Mouse (Mus musculus): ENCODE measurements around the gene Tex29. TPM values are rescaled to one million over a fixed set of nuclear protein-coding genes. Genes with fewer than 3 reads are reported as not detected.

Gene Tex29
- polyA plus RNA-seq, 1 experiment from 2014 or later: not detected

DNA sequence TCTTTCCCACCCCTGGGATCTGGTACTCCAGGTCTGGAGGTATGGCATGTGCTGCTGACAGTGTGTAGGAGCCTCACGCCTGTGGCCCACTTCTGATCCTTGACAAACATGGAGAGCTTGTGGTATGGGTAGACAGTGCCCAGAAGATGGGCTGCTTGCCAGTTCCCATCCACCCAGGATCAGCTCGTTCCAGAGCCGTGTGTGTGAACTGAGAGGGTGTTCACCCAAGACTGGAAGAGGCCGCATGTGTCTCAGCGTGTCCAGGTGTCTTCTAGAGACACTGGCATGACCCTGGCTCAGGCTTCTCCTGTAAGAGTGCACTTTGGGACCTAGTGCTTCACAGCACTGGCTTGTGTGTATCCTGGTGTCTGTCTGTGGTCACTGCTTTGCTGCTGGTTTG is 29.8 kb upstream of the Tex29 start:
- Histone ChIP-seq H3K36me3 (peaks cover 87% of the 10 kb centered on the region), H3K4me3 (no peak overlapping the region), H3K9ac (no peak overlapping the region), H3K27me3 (no peaks in the 10 kb centered on the region), H3K4me1 (no peaks in the 10 kb centered on the region), H3K9me3 (no peaks in the 10 kb centered on the region), H3K27ac (no peak overlapping the region), H3K4me2 (no peak overlapping the region)
- WGBS: 88% methylated on average over 5 of the region's 5 CpGs
- ATAC-seq (ENCODE audit: borderline replicate concordance, extremely low read depth, low FRiP score, low TSS enrichment): no peak

DNA sequence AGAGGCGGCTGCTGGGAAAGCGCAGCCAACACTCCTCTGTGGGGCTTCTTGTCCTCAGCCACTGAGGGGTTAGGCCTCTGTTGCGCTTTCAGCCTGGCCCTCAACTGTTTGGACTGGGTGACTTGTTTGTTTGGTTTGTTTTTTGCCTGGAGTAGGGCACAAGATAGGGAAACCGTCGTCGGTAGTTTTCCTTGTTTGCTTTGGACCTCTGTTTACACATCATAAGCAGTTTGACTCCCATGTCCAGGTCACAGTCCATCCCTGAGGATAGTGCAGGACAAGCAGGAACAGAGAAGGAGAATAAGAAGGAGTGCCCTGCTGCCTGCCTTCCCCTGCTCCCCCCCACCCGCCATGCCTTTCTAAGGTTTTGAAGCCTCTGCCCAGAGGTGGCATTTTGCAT is 26.5 kb upstream of the Tex29 start:
- ATAC-seq (ENCODE audit: borderline replicate concordance, extremely low read depth, low FRiP score, low TSS enrichment): no peak
- 63% methylated on average over 7 of the region's 7 CpGs for WGBS
- H3K27me3 ChIP-seq: no peaks in the 10 kb centered on the region
- H3K27ac ChIP-seq: no peak overlapping the region
- H3K36me3 ChIP-seq: peaks cover 89% of the 10 kb centered on the region
- H3K4me1 ChIP-seq: no peaks in the 10 kb centered on the region
- no peak overlapping the region for H3K4me2 ChIP-seq
- no peaks in the 10 kb centered on the region for H3K9me3 ChIP-seq
- H3K9ac ChIP-seq: no peak overlapping the region
- no peak overlapping the region for H3K4me3 ChIP-seq

DNA sequence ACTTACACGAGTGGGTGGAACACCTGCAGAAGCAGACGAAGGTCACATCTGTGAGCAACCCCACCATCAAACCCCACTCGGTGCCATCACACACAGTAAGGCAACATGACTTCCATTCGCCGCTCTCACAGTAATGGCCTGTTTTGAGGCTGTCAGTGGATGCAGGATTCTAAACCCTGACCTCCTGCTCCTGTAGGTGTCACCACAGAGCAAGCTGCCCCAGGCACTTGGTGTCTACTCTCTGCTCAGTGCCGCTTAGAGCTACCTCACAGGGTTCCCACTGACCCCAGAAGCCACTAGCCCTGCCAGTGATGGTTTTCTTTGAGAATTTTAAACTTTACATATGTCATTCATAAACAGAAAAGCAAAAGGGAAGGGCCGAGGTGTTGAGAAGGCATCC is 25.1 kb upstream of the Tex29 start:
- H3K9ac ChIP-seq: no peak overlapping the region
- H3K4me1 ChIP-seq: no peaks in the 10 kb centered on the region
- no peak overlapping the region for H3K4me2 ChIP-seq
- 77% methylated on average over 7 of the region's 7 CpGs for WGBS
- H3K9me3 ChIP-seq: no peaks in the 10 kb centered on the region
- H3K36me3 ChIP-seq: peaks cover 89% of the 10 kb centered on the region
- H3K27me3 ChIP-seq: no peaks in the 10 kb centered on the region
- H3K4me3 ChIP-seq: no peak overlapping the region
- H3K27ac ChIP-seq: no peak overlapping the region
- no peak for ATAC-seq (ENCODE audit: borderline replicate concordance, extremely low read depth, low FRiP score, low TSS enrichment)

DNA sequence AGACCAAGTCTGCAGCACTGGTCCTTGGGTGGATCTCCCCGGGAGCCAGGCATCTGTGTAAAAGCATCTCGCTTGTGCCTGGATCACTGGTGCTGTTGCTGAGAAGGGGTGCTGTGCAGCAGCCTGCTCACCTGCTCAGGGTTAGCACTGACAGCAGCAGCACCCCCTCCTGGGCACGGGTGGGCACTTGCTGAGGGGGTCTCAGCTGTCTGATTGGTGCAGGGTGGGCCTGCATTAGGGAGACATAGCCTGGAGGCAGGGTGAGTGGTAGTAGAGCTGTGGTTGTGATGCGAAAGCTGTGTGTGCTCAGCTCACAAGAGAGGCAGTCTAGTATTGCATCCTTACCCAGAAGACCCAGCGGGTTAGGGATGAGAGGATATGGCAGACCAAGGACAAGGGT is 20.1 kb upstream of the Tex29 start:
- Histone ChIP-seq H3K9ac (no peak overlapping the region), H3K4me1 (no peaks in the 10 kb centered on the region), H3K4me3 (no peak overlapping the region), H3K27ac (no peak overlapping the region), H3K36me3 (peaks cover 88% of the 10 kb centered on the region), H3K4me2 (no peak overlapping the region), H3K27me3 (no peaks in the 10 kb centered on the region), H3K9me3 (no peaks in the 10 kb centered on the region)
- 88% methylated on average over 5 of the region's 5 CpGs for WGBS
- no peak for ATAC-seq (ENCODE audit: borderline replicate concordance, extremely low read depth, low FRiP score, low TSS enrichment)

DNA sequence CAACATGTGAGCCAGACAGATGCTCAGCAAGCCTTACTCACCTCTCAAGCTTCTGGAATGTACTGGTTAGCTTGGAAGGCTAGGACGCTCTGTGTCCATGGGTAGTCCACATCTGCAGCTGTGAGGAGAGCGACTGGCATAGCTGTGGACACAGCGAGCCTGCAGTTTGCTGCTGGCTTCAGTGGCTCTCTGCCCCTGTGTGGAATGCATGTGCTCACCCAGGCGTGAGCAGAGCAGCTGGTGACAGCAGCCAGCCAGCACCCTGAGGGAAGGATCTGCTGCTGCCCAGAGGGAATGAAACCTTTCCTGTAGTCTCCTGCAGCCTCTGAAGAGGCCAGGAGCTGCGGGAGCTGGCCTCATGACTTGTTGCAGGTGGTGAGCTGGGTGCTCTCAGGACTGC is 19.7 kb upstream of the Tex29 start:
- ATAC-seq (ENCODE audit: borderline replicate concordance, extremely low read depth, low FRiP score, low TSS enrichment): no peak
- H3K27me3 ChIP-seq: no peaks in the 10 kb centered on the region
- H3K4me1 ChIP-seq: no peaks in the 10 kb centered on the region
- H3K4me3 ChIP-seq: no peak overlapping the region
- H3K9me3 ChIP-seq: no peaks in the 10 kb centered on the region
- 79% methylated on average over 5 of the region's 5 CpGs for WGBS
- no peak overlapping the region for H3K27ac ChIP-seq
- no peak overlapping the region for H3K4me2 ChIP-seq
- peaks cover 88% of the 10 kb centered on the region for H3K36me3 ChIP-seq
- no peak overlapping the region for H3K9ac ChIP-seq

DNA sequence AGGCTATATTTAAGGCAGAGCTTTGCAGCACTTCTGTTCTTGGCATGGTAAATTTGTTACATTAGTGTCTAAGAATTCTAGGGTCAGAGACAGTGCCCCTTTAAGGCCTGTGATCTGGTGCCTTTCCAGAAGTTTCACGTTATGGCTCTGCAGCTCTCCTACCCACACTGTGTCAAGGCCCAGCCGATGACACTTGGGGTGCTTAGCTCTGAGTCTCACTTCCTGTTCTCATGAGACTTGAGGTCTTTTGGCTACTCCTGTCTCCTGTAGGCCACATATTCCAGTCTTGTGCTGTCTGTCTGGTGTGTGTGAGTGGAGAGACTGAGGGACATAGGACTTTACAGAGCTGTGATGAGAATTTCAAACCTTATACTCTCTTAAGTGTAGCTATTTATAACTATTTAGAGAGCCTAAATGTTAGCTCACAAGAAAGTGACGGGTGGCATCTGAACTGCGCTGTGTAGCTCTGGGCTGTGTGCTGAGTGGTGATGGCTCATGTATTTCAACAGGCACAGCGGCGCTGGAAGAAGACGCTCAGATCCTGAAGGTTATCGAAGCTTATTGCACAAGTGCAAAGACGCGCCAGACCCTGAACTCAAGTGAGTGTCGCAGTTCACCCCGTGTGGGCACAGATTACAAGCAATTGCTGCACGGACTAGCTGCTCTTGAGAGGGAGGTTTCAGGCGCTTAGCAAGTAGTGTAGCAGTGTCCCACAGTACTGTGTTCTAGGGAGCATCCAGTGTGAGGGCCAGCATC is 18.6 kb upstream of the Tex29 start:
- Histone ChIP-seq H3K4me2 (no peak overlapping the region), H3K27ac (no peak overlapping the region), H3K27me3 (no peaks in the 10 kb centered on the region), H3K9ac (no peak overlapping the region), H3K4me1 (no peaks in the 10 kb centered on the region), H3K36me3 (peaks cover 85% of the 10 kb centered on the region), H3K4me3 (no peak overlapping the region), H3K9me3 (no peaks in the 10 kb centered on the region)
- ATAC-seq (ENCODE audit: borderline replicate concordance, extremely low read depth, low FRiP score, low TSS enrichment): no peak
- 86% methylated on average over 14 of the region's 14 CpGs for WGBS

DNA sequence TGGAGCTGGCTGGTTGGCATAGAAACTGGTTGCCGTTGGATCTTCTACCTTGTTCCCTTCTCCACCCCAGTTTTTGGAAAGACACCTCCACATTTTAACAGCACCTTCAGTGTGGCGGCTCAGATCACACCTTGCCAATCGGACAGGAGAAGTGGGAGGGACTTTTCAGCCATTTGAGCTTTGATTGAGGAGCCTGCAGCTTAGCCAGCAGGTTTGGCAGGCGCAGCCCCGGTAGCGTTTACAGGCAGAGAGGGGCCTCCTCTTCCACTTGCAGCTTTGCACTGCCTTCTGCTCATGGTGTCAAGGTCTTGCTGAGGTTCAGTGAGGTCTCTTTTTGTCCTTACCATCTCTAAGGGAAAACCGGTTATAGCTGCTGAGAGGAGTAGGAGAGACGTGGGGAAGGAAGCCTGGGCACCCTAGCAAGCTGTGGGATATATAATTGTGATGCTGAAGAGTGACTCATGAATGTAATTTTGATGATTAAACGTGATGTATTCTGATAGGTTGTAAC is 17.7 kb upstream of the Tex29 start:
- no peaks in the 10 kb centered on the region for H3K27me3 ChIP-seq
- peaks cover 80% of the 10 kb centered on the region for H3K36me3 ChIP-seq
- H3K4me2 ChIP-seq: no peak overlapping the region
- no peak for ATAC-seq (ENCODE audit: borderline replicate concordance, extremely low read depth, low FRiP score, low TSS enrichment)
- H3K4me3 ChIP-seq: no peak overlapping the region
- WGBS: 58% methylated on average over 9 of the region's 9 CpGs
- no peak overlapping the region for H3K9ac ChIP-seq
- no peaks in the 10 kb centered on the region for H3K4me1 ChIP-seq
- H3K27ac ChIP-seq: no peak overlapping the region
- no peaks in the 10 kb centered on the region for H3K9me3 ChIP-seq

DNA sequence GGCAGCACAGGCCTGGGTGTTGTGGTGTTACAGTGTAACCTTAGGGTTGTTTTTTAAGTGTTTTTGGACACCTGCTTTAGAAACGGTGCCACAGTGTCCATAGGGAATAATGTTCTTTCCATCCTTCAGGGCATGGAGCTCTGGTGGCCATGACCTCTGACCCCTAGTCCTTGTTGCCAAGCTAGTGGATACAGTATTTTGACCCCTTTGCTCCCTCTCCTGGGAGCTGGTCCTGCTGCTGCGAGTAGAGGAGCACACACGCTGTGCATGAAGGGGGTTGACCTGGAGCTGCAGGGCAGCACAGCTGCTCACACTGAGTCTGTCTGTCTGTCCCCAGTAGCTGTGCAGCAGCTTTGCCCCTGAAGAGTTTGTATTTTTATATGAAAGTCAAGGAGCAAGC is 14.5 kb upstream of the Tex29 start:
- Histone ChIP-seq H3K27ac (no peak overlapping the region), H3K9me3 (no peaks in the 10 kb centered on the region), H3K4me3 (no peak overlapping the region), H3K9ac (no peak overlapping the region), H3K4me1 (no peaks in the 10 kb centered on the region), H3K36me3 (peaks cover 63% of the 10 kb centered on the region), H3K27me3 (no peaks in the 10 kb centered on the region), H3K4me2 (no peak overlapping the region)
- WGBS: 74% methylated on average over 3 of the region's 3 CpGs
- ATAC-seq (ENCODE audit: borderline replicate concordance, extremely low read depth, low FRiP score, low TSS enrichment): no peak

DNA sequence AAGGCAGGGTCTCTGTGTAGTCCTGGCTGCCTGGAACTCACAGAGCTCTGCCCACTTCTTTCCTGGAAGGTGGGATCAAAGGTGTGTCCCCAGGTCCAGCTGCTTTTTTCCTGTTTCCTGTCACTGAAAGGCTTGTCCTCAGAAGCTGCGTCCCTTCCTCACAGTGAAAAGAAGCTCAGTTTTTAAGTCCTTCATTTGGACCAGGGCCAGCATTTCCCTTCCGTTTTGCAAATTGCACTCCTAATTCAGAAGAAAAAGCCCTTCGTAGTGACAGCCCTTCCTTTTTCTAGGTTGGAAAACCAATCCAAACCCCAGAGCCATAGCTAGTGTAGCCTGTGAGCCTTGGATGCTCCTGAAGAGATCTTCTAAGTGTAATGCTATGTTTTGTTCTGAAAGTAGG is 13.0 kb upstream of the Tex29 start:
- H3K4me3 ChIP-seq: no peak overlapping the region
- H3K9ac ChIP-seq: no peak overlapping the region
- no peaks in the 10 kb centered on the region for H3K27me3 ChIP-seq
- H3K36me3 ChIP-seq: peaks cover 56% of the 10 kb centered on the region
- ATAC-seq (ENCODE audit: borderline replicate concordance, extremely low read depth, low FRiP score, low TSS enrichment): no peak
- 59% methylated on average over 3 of the region's 3 CpGs for WGBS
- H3K27ac ChIP-seq: no peak overlapping the region
- no peaks in the 10 kb centered on the region for H3K4me1 ChIP-seq
- H3K4me2 ChIP-seq: no peak overlapping the region
- no peaks in the 10 kb centered on the region for H3K9me3 ChIP-seq

DNA sequence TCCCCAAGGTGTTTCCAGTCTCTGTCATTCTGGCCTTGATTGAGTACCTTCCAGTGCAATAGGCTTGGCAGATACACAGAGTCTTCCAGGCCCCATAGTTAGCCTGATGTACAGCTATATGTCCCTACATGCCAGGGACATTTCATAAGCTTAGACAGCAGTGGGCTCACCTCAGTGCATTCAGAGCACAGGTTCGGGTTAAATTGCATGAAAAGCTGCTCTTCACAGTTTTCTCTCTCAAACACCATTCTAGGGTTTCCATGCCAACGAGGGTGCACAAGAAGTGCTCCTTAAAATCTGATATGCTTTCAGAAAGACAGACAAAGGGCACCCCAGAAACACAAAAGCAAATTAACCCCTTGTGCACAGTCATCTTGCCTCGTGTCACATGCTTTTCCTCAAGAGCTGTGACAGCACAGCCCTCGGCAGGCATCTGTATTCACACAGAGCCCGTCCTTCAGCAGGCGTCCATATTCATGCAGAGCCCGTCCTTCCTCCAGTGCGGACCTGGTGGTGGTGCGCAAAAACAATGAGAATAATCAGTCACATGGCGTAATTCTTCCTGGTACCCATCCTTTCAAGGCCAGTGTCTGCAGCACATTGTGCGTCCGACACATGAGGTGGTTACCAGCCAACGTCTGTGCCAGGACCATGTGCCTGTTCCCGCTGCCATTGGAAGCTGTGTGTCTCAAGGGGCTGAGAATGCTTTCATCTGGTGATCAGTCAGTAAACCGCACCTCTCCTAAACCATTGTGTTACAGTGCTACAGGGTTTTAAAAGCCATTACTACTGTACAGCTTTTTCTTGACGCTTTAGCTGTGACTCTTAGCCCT is 9.8 kb upstream of the Tex29 start:
- Histone ChIP-seq H3K27ac (no peak overlapping the region), H3K9me3 (no peaks in the 10 kb centered on the region), H3K4me2 (no peak overlapping the region), H3K4me1 (no peaks in the 10 kb centered on the region), H3K4me3 (no peak overlapping the region), H3K27me3 (no peaks in the 10 kb centered on the region), H3K36me3 (peaks cover 51% of the 10 kb centered on the region), H3K9ac (no peak overlapping the region)
- 74% methylated on average over 16 of the region's 16 CpGs for WGBS
- ATAC-seq (ENCODE audit: borderline replicate concordance, extremely low read depth, low FRiP score, low TSS enrichment): no peak

DNA sequence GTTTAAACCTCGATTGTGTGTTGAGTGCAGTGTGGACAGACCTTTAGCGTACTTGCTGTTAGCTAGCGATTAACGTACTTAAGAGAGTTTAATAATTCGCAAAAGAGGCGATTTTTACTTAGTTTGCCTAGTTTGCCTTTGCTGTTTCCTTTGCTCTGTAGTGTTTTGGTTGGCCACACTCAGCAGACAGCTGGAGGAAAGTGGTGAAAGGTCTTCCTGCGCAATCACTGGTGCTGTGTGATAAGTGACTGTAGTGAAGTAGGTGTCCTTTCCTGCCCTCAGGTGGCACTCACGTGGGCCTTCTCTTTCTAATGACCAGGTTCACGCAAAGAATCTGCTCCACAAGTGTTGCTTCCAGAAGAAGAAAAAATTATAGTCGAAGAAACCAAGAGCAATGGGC is 9.1 kb upstream of the Tex29 start:
- Histone ChIP-seq H3K4me1 (no peaks in the 10 kb centered on the region), H3K27me3 (no peaks in the 10 kb centered on the region), H3K27ac (peak overlapping the region; percentile 27; the same call in 1 of the 2 replicates), H3K9ac (no peak overlapping the region), H3K36me3 (peaks cover 45% of the 10 kb centered on the region), H3K9me3 (no peaks in the 10 kb centered on the region), H3K4me3 (no peak overlapping the region), H3K4me2 (no peak overlapping the region)
- ATAC-seq (ENCODE audit: borderline replicate concordance, extremely low read depth, low FRiP score, low TSS enrichment): no peak
- WGBS: 69% methylated on average over 10 of the region's 10 CpGs

DNA sequence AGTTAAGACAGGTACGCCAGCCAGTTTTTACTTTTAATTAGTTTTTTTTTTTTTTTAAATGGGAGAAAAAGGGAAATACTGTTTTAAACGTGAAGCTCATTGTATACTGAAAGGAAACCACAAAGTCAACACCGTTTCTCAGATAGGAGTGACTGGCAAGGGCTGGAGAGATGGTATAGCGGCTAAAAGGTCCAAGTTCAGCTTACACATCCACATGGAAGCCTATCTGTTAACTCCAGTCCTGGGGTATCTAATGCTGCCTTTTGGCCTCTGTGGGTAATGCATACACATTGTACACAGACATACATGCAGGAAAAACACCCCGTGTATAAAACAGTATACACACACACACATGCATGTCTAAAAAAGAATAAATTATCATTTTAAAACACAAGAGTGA is 8.3 kb upstream of the Tex29 start:
- Histone ChIP-seq H3K27me3 (no peaks in the 10 kb centered on the region), H3K4me1 (no peaks in the 10 kb centered on the region), H3K9ac (no peak overlapping the region), H3K36me3 (peaks cover 43% of the 10 kb centered on the region), H3K4me3 (no peak overlapping the region), H3K27ac (no peak overlapping the region), H3K9me3 (no peaks in the 10 kb centered on the region), H3K4me2 (no peak overlapping the region)
- WGBS: 73% methylated on average over 5 of the region's 5 CpGs
- no peak for ATAC-seq (ENCODE audit: borderline replicate concordance, extremely low read depth, low FRiP score, low TSS enrichment)
